Mouse (Mus musculus): ENCODE results near the gene Krt25.

GRCm38 (mm10) chr11:99295039-99295438, 27.7 kb downstream of the Krt25 start:
- TF ChIP-seq CTCF (IDR thresholded peaks at IDR 0.05; ENCODE audit: insufficient read depth, low read depth, low read length) (no peak), POLR2A (IDR thresholded peaks at IDR 0.05; ENCODE audit: insufficient read depth, low read depth, low read length) (no peak)

Measured in olfactory bulb, adult 2 months (tissue).